Mouse (Mus musculus): ENCODE measurements around the gene Mgat5.

DNA sequence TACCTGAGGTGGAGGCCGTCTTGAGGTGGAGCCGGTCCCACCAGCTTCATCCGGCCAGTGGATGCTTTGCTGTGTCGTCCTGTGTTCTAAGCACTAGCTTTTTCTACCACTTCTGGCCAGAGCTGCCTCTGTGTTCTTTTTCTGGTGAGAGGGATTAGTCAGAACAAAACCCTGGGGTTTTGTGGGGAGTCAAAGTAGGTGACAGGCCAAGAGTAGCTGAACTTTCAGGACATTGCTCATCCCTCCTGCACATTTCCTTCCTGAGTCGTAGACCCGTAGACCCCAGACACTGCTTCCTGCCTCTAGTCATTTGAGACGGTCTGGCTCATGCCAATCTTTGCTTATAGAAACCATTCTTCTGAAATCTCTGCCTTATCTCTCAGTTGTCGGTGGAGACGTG, 140.1 kb downstream of the Mgat5 start:
- TF ChIP-seq CTCF (conservative IDR thresholded peaks at IDR 0.05; ENCODE audit: insufficient read depth, insufficient read length, low read depth, low read length) (no peak), POLR2A (IDR thresholded peaks at IDR 0.05; ENCODE audit: low read depth, low read length) (no peak)
